Mouse (Mus musculus) T-helper 1 cell (primary cell): ENCODE measurements around the gene Als2cl.

Source experiments
- in situ Hi-C: fragments of 300-600 bp; cut with MboI, MseI; formaldehyde crosslinking; loops from one replicate; pipeline ENCODE4 v1.15.1; 2025; ENCODE audit warnings: high pct_unique_total_duplicates

Als2cl gene

GRCm38 (mm10) chr9:110880772-110881171 is 1.1 kb downstream of the Als2cl start:
- in situ Hi-C loops = no loop called here

- in situ Hi-C loops = no loop called here
Measured at GRCm38 (mm10) chr9:110881953-110882352, 2.3 kb downstream of the Als2cl start.

- in situ Hi-C loops = no loop called here
Measured at GRCm38 (mm10) chr9:110887388-110888303, 8.0 kb downstream of the Als2cl start.

GRCm38 (mm10) chr9:110888935-110889334 is 9.3 kb downstream of the Als2cl start:
- in situ Hi-C loops = no loop called here

- in situ Hi-C loops = no loop called here
Measured at GRCm38 (mm10) chr9:110890026-110890783, 10.5 kb downstream of the Als2cl start.

GRCm38 (mm10) chr9:110891077-110891828 is 11.6 kb downstream of the Als2cl start:
- in situ Hi-C loops = no loop called here

DNA sequence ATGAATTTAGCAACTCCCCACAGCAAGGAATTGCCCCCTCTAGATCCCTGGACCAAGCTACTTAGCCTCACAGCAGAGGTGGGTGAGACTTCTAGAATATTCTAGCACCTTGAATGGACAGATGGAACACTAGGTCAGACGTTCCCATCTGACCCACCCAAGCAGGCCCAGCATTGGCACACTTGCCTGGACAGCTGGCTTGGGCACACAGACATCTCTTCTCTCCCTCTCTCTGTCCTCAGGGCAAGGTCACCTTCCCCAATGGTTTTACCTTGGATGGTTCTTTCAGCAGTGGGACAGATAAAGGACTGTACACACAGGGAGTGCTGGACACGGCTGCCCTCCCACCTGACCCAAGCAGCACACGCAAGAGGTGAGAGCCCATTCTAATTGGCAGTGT is 12.9 kb downstream of the Als2cl start:
- in situ Hi-C loops = no loop called here

DNA sequence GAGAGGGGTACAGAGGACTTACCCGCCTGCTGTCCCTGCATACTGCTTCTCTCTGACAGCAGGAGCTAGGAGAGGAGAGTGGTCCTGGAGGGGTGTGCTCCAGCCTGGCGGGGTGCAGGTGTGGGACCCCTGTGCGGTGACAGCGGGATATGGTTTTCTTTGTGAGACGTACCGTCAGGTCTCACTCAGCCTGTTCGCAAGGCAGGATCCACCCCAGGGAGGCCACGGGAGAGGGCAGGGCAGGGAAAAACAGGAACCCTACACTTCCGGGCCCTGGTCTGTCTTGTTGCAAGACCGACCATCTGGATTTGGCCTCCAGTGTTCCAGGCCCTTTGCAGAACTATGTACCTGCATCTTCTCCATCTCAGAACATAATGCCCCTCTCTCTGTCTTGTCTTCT is 13.8 kb downstream of the Als2cl start:
- in situ Hi-C loops = no loop called here

GRCm38 (mm10) chr9:110895507-110895906 is 15.8 kb downstream of the Als2cl start:
- in situ Hi-C loops = no loop called here

DNA sequence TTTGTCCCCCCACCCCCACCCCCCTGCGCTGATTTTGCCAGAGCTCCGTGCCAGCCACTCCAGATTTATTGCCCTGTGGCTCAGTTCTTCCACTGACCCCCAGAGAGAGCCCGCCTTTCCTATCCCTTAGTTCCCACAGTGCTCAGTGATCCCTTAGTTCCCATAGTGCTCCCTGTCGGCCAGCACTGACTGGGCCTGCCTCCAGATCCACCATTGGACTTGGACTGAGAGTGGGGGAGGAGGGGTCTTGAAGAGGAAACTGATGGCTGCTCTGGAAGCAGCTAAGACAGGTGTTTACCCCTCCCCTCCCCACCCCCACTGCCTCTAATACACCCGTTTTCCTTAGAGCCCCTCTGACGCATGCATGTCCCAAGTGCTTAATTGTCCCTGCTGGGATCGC is 16.3 kb downstream of the Als2cl start:
- in situ Hi-C loops = no loop called here

DNA sequence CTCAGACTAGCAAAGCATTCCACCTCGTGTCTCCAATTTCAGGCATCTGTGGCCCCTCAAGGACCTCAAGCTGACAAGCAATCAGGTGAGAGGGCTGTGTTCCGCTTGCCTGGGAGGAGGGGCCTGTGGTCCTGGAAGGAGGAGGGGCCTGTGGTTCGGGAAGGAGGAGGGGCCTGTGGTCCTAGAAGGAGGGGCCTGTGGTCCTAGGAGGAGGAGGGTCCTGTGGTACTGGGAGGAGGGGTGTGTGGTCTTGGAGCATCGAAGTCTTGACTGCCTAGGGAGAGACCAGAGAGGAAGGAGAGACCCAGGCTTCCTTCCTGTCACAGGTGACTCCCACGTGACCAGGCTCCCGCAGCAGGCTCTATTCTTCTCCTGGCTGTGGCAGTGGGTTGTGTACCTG is 16.9 kb downstream of the Als2cl start:
- in situ Hi-C loops = no loop called here

GRCm38 (mm10) chr9:110899451-110900008 is 19.9 kb downstream of the Als2cl start:
- in situ Hi-C loops = no loop called here

- in situ Hi-C loops = no loop called here
Measured at GRCm38 (mm10) chr9:110901204-110901603, 21.5 kb downstream of the Als2cl start.

DNA sequence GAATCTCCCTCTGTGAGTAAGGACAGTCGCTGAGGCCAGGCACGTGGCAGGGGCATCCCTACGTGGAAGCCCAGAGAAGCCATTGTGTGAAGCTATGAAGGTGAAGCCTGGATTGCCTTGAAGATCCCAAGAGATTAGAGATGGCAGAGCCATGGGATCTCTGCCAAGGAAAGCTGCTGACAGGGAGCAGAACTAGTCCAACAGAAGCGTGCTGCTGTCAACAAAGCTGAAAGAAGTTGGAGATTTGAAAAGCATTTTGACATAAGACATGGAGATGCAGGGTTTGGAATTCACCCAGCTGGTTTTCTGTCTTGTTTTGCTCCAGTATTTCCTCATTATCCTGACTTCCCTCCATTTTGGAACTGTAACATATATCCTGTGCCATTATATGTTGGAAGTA is 22.6 kb downstream of the Als2cl start:
- in situ Hi-C loops = no loop called here

- in situ Hi-C loops = no loop called here
Measured at GRCm38 (mm10) chr9:110907201-110907837, 27.6 kb downstream of the Als2cl start.

DNA sequence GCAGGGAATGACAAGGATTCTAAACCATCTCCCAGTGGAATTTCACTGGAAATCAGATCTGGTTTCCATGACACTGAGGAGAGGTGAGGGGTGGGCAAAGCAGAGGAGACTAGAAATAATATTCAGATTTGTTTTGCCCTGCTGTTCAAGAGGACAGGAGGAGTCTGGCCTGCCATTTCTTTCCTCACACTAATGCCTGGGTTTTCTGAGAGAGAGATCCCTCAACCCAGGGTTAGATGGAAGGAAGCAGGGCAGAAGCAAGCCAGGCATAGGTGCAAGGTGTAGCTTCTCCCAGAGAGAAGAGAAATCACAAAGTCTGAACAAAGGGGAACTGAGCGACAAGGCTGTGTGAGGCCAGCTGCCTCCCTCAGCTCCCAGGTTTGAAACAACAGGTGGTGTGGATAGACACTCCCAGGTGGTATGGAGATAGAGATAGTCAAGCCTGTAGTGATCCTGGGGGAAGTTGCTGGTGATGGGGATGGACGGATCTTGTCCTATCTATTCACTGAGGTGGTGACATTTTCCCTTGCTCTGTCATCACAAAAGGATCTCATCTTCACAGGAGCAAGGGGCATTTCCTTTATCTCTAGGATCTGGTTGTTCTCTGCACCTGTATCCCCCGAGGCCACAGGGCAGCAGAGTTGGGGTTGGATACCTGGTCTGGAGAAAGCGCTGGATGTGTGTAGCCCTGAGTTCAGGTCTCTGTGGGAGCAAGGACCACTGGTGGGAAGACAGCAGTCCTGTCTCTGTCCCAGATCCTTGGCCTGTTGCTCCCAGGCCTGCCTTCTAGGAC is 28.4 kb downstream of the Als2cl start:
- in situ Hi-C loops = no loop called here

GRCm38 (mm10) chr9:110908631-110909016 is 29.0 kb downstream of the Als2cl start:
- in situ Hi-C loops = no loop called here

- in situ Hi-C loops = no loop called here
Measured at GRCm38 (mm10) chr9:110909371-110909967, 29.8 kb downstream of the Als2cl start.

DNA sequence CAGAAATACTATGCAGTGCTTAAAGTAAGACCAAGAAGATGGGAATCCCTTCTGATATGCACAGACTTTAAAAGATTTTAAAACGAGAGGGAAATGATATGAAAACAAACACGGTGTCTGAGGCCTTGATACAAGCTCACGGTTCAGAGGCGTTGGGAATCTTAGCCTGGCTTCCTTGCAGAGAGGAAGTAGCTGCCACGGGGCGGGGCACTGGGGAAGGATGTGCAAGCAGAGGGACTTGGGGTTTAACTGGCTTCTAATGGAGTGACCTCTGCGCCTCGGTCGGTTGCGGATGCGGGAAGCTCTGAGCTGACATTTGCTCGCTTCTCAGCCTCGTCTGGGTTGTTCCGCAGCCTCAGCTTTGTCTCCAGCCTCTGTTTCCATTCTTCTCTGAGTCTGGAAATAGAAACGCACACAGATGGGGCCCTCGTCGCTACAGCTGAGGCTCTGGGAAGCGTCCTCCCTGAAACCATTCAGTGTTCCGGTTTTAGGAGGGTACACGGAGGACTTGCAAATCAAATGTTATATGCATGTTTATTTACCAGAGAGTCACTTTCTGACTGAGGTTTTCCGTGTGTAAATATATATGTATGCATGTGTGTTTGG is 35.1 kb downstream of the Als2cl start:
- in situ Hi-C loops = no loop called here

GRCm38 (mm10) chr9:110915466-110915865 is 35.8 kb downstream of the Als2cl start:
- in situ Hi-C loops = no loop called here
